ENCODE assay signal across 8 mouse cellular contexts in genomic region chr17:46487431-46487830, GRCm38 (mm10). TPM values are rescaled to one million over a fixed set of nuclear protein-coding genes. Genes with fewer than 3 reads are reported as not detected.
A peak's percentile ranks its signal among the peaks of the same experiment; 100 is the strongest.
DNase-seq lines count a peak whose midpoint lies in the region; ATAC-seq and TF ChIP-seq lines count a peak whose summit lies in the region.
"Had no signal": no experiment of that assay in that cellular context is flagged by ENCODE, and none has a peak within 500 bp of the region (broad histone marks: within the 10 kb centered on the region; RNA-seq: fewer than 3 reads in every experiment).

Gene Ttbk1, minus strand, starts transcription at chr17:46487675.

- no peak for TF ChIP-seq CTCF in testis, adult 2 months (IDR thresholded peaks at IDR 0.05; ENCODE audit: control insufficient read depth, insufficient read depth, insufficient replicate concordance, low read depth, low read length)

- WGBS in embryonic facial prominence, embryonic 11.5 days = 3% methylated on average over 19 of the region's 49 CpGs
- WGBS in intestine, embryonic 15.5 days = under 1% methylated on average over 30 of the region's 49 CpGs
- WGBS in liver, embryonic 16.5 days (ENCODE audit: insufficient replicate concordance) = 2% methylated on average over 39 of the region's 49 CpGs
- 1% methylated on average over 22 of the region's 49 CpGs for WGBS in stomach, embryonic 14.5 days

- peak within 1 kb of the TSS; percentile 86 for H3K4me3 ChIP-seq in testis, adult 2 months (ENCODE audit: control insufficient read depth, low read depth, low read length)
- peak within 1 kb of the TSS; percentile 50 for H3K4me3 ChIP-seq in embryonic facial prominence, embryonic 11.5 days (ENCODE audit: low read depth, low read length)
- peak within 1 kb of the TSS; percentile 37 for H3K4me3 ChIP-seq in intestine, embryonic 15.5 days (replicated peaks)
- peak within 1 kb of the TSS; percentile 29; the same call in 1 of the 2 replicates for H3K4me3 ChIP-seq in liver, embryonic 16.5 days (ENCODE audit: low read depth, low read length)
- peak within 1 kb of the TSS; percentile 31 for H3K4me3 ChIP-seq in stomach, embryonic 14.5 days (ENCODE audit: low read depth, low read length)
- H3K4me3 ChIP-seq: megakaryocyte, embryonic 14.5 days had no signal

- peak within 1 kb of the TSS; percentile 53 for H3K9ac ChIP-seq in embryonic facial prominence, embryonic 11.5 days (replicated peaks; ENCODE audit: low read length)
- H3K9ac ChIP-seq in intestine, embryonic 15.5 days = peak within 1 kb of the TSS; percentile 10; the same call in 1 of the 2 replicates
- no peak within 1 kb of the TSS for H3K9ac ChIP-seq in liver, embryonic 16.5 days (ENCODE audit: low read depth, low read length)
- no peak within 1 kb of the TSS; the same call in 1 of the 2 replicates for H3K9ac ChIP-seq in stomach, embryonic 14.5 days (replicated peaks; ENCODE audit: low read depth, low read length)

- no peaks in the 10 kb centered on the region for H3K9me3 ChIP-seq in embryonic facial prominence, embryonic 11.5 days (replicated peaks; ENCODE audit: control insufficient read depth, low read length)
- H3K9me3 ChIP-seq in intestine, embryonic 15.5 days = no peaks in the 10 kb centered on the region
- H3K9me3 ChIP-seq in liver, embryonic 16.5 days (replicated peaks; ENCODE audit: control insufficient read depth, low read length) = no peaks in the 10 kb centered on the region
- H3K9me3 ChIP-seq in stomach, embryonic 14.5 days (ENCODE audit: control insufficient read depth, low read depth, low read length) = no peaks in the 10 kb centered on the region

- DNase-seq in testis, postnatal 14 days (ENCODE audit: low spot score) = no peak
- DNase-seq in embryonic facial prominence, embryonic 11.5 days (ENCODE audit: low spot score) = peak; percentile 43
- no peak for DNase-seq in lung, postnatal 36 days

- peaks cover 19% of the 10 kb centered on the region for H3K4me1 ChIP-seq in testis, adult 2 months (ENCODE audit: control insufficient read depth, insufficient read depth, low read length)
- 0 out of 2 replicates have a peak, but pooled peaks cover 4% of the 10 kb centered on the region for H3K4me1 ChIP-seq in embryonic facial prominence, embryonic 11.5 days (ENCODE audit: control insufficient read depth, insufficient read depth, low read length)
- H3K4me1 ChIP-seq in intestine, embryonic 15.5 days (replicated peaks) = peaks cover 10% of the 10 kb centered on the region
- no peaks in the 10 kb centered on the region; the same call in none of the 2 replicates for H3K4me1 ChIP-seq in liver, embryonic 16.5 days (ENCODE audit: control insufficient read depth, low read depth, low read length)
- no peaks in the 10 kb centered on the region for H3K4me1 ChIP-seq in stomach, embryonic 14.5 days (ENCODE audit: control insufficient read depth, insufficient read depth, low read length)

- peak within 1 kb of the TSS; percentile 85 for H3K4me2 ChIP-seq in embryonic facial prominence, embryonic 11.5 days (ENCODE audit: low read depth, low read length)
- H3K4me2 ChIP-seq in intestine, embryonic 15.5 days (replicated peaks) = peak within 1 kb of the TSS; percentile 73
- peak within 1 kb of the TSS; percentile 27; the same call in 1 of the 2 replicates for H3K4me2 ChIP-seq in liver, embryonic 16.5 days (ENCODE audit: low read depth, low read length)
- H3K4me2 ChIP-seq in stomach, embryonic 14.5 days (replicated peaks; ENCODE audit: low read depth, low read length) = peak within 1 kb of the TSS; percentile 56

- no peaks in the 10 kb centered on the region for H3K27me3 ChIP-seq in testis, adult 2 months (ENCODE audit: control insufficient read depth, insufficient read depth, low read length)
- peaks cover 52% of the 10 kb centered on the region for H3K27me3 ChIP-seq in embryonic facial prominence, embryonic 11.5 days (ENCODE audit: control insufficient read depth, insufficient read depth, low read length)
- H3K27me3 ChIP-seq in intestine, embryonic 15.5 days (replicated peaks) = peaks cover 67% of the 10 kb centered on the region
- H3K27me3 ChIP-seq in liver, embryonic 16.5 days (ENCODE audit: control insufficient read depth, insufficient read depth, low read depth, low read length) = peaks cover 60% of the 10 kb centered on the region
- H3K27me3 ChIP-seq in stomach, embryonic 14.5 days (ENCODE audit: control insufficient read depth, insufficient read depth, low read length) = peaks cover 32% of the 10 kb centered on the region

- H3K27ac ChIP-seq in testis, adult 2 months (ENCODE audit: control insufficient read depth, insufficient read depth, low read depth, low read length) = peak within 1 kb of the TSS; percentile 47
- no peak within 1 kb of the TSS for H3K27ac ChIP-seq in embryonic facial prominence, embryonic 11.5 days (replicated peaks; ENCODE audit: low read depth, low read length)
- no peak within 1 kb of the TSS for H3K27ac ChIP-seq in intestine, embryonic 15.5 days
- H3K27ac ChIP-seq in liver, embryonic 16.5 days (ENCODE audit: low read length) = no peak within 1 kb of the TSS
- no peak within 1 kb of the TSS for H3K27ac ChIP-seq in stomach, embryonic 14.5 days (ENCODE audit: low read length)

- TF ChIP-seq POLR2A in testis, adult 2 months (IDR thresholded peaks at IDR 0.05; ENCODE audit: control insufficient read depth, low read depth, low read length) = no peak

- no peak for ATAC-seq in embryonic facial prominence, embryonic 11.5 days (replicated peaks; ENCODE audit: insufficient number of reproducible peaks, low FRiP score, low TSS enrichment, low read depth)
- peak; percentile 16; the same call in 1 of the 2 replicates for ATAC-seq in intestine, embryonic 15.5 days
- no peak for ATAC-seq in liver, embryonic 16.5 days (ENCODE audit: low read depth)
- no peak for ATAC-seq in stomach, embryonic 14.5 days (ENCODE audit: insufficient number of reproducible peaks, insufficient read depth, low FRiP score, low read depth)

- no peaks in the 10 kb centered on the region for H3K36me3 ChIP-seq in testis, adult 2 months (ENCODE audit: control insufficient read depth, insufficient read depth, low read length)
- H3K36me3 ChIP-seq in embryonic facial prominence, embryonic 11.5 days (replicated peaks; ENCODE audit: control insufficient read depth, insufficient read depth, low read depth, low read length) = no peaks in the 10 kb centered on the region
- no peaks in the 10 kb centered on the region for H3K36me3 ChIP-seq in intestine, embryonic 15.5 days
- H3K36me3 ChIP-seq in liver, embryonic 16.5 days (ENCODE audit: control insufficient read depth, insufficient read depth) = no peaks in the 10 kb centered on the region
- no peaks in the 10 kb centered on the region for H3K36me3 ChIP-seq in stomach, embryonic 14.5 days (ENCODE audit: control insufficient read depth, insufficient read depth, low read length)

RNA-seq across cellular contexts. Expression of gene Ttbk1, which starts in this region (rescaled TPM):
- 80.7 and 92.4 TPM in 2 replicates for polyA plus RNA-seq in testis, adult 2 months (2012; rRNA removed)
- 0.38 and 0.63 TPM in 2 replicates for polyA plus RNA-seq in embryonic facial prominence, embryonic 11.5 days (2014; fragmentation: Nextera tagmentation; extraction: Ambion mirVana)
- 0.24 and 0.26 TPM in 2 replicates for polyA plus RNA-seq in intestine, embryonic 15.5 days (2015; fragmentation: Nextera tagmentation; extraction: Ambion mirVana)
- not detected in 2 replicates for polyA plus RNA-seq in liver, embryonic 16.5 days (2015; fragmentation: Nextera tagmentation; extraction: Ambion mirVana)
- 0.25 and 0.27 TPM in 2 replicates for polyA plus RNA-seq in stomach, embryonic 14.5 days (2014; fragmentation: Nextera tagmentation; extraction: Ambion mirVana)

Comparison
In these comparisons a context has a peak if more than half of its experiments do, and no peak if none do; other contexts are left out.
1. RNA of gene Ttbk1 (polyA plus RNA-seq): 80.7 to 92.4 TPM in testis, adult 2 months; 0.38 to 0.63 TPM in embryonic facial prominence, embryonic 11.5 days, 0.25 to 0.27 TPM in stomach, embryonic 14.5 days, 0.24 to 0.26 TPM in intestine, embryonic 15.5 days and not detected in liver, embryonic 16.5 days; every median in the first group is over 10 times any median in the second.
2. Peak in DNase-seq, H3K4me3 ChIP-seq, H3K9ac ChIP-seq and H3K4me2 ChIP-seq in embryonic facial prominence, embryonic 11.5 days; RNA of the gene not detected or under 1 TPM.
3. Peak in ATAC-seq, H3K4me3 ChIP-seq, H3K9ac ChIP-seq and H3K4me2 ChIP-seq in intestine, embryonic 15.5 days; RNA of the gene not detected or under 1 TPM.
4. H3K4me3 ChIP-seq: peak in every context shown above with its lines; median percentile 86 in testis, adult 2 months; 50 in embryonic facial prominence, embryonic 11.5 days; 37 in intestine, embryonic 15.5 days; 31 in stomach, embryonic 14.5 days; 29 in liver, embryonic 16.5 days.
5. H3K4me2 ChIP-seq: peak in every context shown above with its lines; median percentile 85 in embryonic facial prominence, embryonic 11.5 days; 73 in intestine, embryonic 15.5 days; 56 in stomach, embryonic 14.5 days; 27 in liver, embryonic 16.5 days.